Mouse (Mus musculus) cerebral cortex, adult 2 months (tissue): Measurements from ENCODE around the gene Wdr83os.

Experiments used
- WGBS: fragments of 180-500 bp; shearing (Covaris S2); methylation state at CpG from one replicate; pipeline ENCODE4 v1.1.7; 2018; 5-methylcytosine and 5-hydroxymethylcytosine counted together

Wdr83os gene

DNA sequence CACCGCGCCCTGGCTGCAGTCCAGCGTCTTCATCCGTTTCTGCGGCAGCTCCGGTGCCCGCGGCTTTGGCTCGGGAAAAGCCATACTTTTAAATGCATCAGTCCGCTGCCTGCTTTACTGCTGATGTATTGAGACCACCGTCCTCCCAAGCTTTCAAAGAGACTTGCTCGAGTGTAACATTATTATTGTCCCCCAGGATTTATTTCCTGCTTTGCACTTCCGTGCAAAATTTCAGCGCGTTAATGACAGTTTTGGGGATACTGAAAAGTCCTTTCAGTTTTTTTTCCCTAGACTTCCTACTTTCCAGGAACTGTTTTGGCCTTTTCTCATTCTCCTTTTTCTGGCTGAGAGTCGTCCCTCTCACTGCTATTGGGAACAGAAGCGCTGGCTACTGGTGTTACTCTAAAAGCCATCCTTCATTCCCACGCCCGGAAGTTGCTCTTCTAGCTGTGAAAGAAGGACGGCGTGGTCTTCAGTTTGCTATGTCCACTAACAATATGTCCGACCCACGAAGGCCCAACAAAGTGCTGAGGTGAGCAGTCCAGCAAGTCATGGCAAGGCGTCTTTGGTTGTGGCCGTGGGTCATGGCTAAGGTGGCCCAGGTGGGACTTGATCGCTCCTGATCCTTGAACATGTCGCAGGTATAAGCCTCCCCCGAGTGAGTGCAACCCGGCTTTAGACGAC lies at the start of gene Wdr83os:
Gene Wdr83os (plus strand): TSS at position 209 of the 684 bp plus-strand sequence.
- WGBS = under 1% methylated on average over 30 of the region's 30 CpGs

DNA sequence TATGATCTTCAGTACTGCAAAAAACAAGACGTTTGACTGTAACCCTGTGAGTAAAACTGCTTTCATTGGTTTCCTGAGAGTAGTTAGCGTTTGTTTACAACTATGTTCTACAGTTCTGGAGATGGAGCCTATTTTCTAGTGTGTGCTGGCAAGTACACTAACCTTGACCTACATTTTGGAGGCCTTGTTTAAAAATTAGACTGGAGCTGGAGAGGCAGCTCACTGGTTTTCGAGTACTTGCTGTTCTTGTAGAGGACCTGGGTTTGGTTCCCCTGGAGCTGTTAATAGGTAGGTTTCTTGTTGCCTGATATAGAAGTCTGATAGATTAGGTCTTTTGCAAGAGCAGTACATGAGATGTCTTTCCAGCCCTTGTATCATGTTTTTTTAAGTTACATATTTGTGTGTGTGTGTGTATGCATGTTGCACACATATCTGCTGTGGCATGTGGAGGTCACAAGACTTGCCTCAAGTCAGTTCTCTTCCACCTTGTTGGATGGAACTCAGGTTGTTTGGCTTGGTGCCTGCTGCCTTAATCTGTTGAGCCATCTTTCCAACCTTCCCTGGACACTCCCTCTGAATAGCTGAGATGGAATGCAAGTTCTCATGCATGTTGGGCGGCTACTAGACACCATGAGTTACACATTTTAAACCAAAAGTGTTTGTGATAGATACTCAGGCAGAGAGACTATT lies 47.8 kb upstream of the Wdr83os start:
- WGBS = 78% methylated on average over 4 of the region's 4 CpGs

GRCm38 (mm10) chr8:85033867-85034266 lies 46.7 kb upstream of the Wdr83os start:
- 75% methylated on average over 1 of the region's 1 CpGs for WGBS

GRCm38 (mm10) chr8:85034764-85035163 lies 45.8 kb upstream of the Wdr83os start:
- WGBS = 2% methylated on average over 13 of the region's 13 CpGs

DNA sequence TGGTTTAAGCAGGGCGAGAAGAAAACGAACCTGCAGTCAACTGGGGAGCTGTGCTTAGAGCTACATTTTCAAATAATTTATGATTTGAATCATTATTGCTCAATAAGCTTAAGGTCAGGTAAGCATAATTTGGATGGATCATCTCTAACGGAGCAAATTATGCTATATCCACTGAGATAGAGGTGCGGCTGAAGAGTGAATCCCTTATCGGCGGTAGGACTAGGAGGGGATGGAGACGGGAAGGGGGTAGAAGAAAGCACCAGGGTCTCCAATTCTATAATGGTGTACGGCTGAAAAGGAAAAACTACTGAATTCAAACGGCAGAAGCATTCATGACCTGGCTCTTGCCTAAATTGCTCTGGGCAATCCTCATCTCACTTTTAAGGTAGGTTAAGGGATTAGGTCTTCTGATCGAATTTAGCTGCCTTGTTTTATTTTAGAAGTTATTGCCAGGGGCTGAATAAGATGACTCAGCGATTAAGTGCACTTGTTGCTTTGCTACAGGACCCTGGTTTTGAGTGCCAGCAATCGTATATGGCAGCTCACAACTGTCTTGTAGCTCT lies 45.3 kb upstream of the Wdr83os start:
- 6% methylated on average over 12 of the region's 12 CpGs for WGBS

GRCm38 (mm10) chr8:85035728-85036310 lies 44.7 kb upstream of the Wdr83os start:
- under 1% methylated on average over 15 of the region's 15 CpGs for WGBS

- WGBS = under 1% methylated on average over 9 of the region's 9 CpGs
Measured at GRCm38 (mm10) chr8:85036381-85036717, 44.2 kb upstream of the Wdr83os start.

- WGBS = under 1% methylated on average over 59 of the region's 59 CpGs
Measured at GRCm38 (mm10) chr8:85036718-85037365, 43.7 kb upstream of the Wdr83os start, which contains the start of gene Tnpo2. Gene Tnpo2, plus strand, starts transcription at chr8:85036915.

DNA sequence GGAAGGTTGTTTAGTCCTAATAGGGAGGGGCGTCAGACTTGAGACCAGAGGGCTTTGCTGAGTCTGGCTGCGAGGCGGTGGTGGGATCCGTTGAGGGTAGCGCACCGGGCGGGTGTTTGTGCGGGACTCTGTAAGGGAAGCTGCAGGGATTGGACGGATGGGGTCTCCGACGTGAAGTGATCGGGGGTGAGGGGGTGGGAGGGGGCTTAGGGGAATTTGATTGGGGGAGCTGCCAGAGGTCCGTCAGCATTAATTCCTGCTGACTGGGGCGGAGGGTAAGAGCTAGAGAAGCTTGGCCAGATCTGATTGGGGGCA lies 43.2 kb upstream of the Wdr83os start:
- WGBS = 2% methylated on average over 14 of the region's 14 CpGs

DNA sequence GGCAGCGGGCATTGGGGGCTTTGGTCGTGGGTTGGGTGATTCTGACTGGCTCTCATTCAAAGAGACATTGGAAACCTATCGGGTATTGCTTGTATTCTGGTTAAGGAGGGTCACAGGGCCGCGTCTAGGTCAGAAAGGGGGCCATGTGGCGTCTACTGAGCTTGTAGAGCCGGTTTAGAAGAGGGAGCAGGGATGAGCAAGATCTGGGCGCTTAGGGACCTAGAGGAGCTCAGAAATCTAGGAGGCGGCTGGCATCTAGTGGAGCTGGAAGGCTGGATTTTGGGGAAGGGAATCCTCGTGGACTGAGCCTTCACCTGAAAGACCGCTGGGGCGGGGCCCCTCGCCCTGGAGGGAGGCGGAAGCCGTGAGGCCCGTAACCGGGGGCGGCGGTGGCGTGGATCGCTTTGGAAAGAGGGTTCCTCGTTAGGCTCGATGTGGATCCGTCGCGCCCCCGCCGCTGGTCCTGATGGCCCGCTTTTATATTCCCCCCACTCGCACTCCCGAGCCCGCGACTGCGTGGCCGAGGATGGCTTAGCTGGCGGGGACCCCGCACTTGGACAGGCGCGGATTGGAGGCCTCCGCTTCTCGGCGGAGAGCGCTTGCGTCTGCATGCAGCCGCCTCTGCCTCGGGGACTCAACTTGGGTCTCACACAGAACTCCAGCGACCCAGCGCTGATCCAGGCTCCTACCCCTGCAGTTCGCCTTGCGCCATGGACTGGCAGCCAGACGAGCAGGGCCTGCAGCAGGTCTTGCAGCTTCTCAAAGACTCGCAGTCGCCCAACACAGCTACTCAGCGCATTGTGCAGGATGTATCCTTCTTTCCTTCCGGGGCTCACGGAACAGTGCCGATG lies 42.6 kb upstream of the Wdr83os start:
- WGBS = under 1% methylated on average over 57 of the region's 57 CpGs

DNA sequence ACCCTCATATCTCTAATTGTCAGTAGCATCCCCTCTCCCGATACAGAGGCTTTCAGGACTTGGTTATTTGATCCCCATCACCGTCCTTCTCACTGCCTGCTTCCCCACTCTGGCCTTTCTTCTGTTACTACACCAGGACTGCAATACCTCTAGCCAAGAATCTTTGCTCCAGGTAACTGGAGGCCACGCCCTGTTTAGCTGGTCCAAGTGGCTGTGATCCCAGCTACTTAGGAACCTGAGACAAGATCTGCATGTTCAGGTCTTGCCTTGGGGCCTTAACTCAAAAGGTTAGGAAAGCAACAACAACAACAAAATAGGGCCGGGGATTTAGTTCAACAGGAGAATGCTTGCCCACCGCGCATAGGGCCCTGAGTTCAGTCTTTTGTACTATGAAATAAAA lies 36.9 kb upstream of the Wdr83os start:
- 93% methylated on average over 6 of the region's 6 CpGs for WGBS

GRCm38 (mm10) chr8:85057367-85057766 lies 23.2 kb upstream of the Wdr83os start:
- 80% methylated on average over 7 of the region's 7 CpGs for WGBS

DNA sequence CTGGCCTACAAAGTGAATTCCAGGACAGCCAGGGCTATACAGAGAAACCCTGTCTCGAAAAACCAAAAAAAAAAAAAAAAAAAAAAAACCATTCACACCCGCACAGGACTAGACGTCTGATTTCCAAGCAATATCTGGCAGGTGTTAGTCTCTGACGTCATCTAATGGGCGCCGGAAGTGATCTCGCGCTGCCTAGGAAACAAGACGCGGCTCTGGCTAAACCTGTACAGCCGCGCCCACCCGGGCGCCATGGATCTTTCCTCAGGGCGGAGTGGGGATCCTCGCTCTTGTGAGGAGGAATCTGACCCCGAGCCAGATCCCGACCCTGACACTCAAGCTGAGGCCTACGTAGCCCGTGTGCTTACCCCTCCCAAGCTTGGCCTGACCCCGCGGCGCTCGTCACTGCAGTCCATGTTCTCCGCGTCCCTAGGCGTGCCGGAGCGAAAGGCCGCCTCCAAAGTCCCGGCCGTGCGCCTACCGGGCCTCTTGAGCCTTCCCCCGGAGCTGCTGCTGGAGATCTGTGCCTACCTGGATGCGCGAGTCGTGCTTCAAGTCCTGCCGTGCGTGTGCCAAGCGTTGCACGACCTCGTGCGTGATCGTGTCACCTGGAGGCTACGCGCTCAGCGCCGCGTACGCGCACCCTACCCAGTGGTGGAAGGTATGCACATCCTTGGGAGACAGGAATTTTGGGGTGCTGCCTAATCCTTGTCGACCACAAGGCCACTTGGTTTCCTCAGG lies 20.5 kb upstream of the Wdr83os start, which contains the start of gene Fbxw9:
Gene Fbxw9 (plus strand): TSS at position 177 of the 738 bp plus-strand sequence.
- WGBS = under 1% methylated on average over 53 of the region's 53 CpGs

DNA sequence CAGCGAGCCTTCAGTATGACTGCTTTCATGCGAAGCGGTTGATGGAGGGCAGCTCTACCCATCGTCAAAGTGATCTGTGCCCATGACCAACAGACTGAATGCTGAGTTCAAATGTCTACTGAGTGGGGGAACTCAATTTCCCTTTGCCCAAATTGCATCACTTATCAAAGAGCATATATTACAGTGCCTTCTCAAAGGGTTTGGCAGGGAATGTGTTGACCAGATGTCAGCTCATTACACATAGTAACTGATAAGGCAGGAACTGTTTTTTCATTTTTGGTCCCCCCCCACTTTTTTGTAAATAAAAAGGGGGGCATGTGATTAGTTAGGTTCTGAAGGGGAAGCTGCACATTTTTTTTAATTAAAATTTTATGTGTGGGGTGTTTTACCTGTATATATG lies 17.9 kb upstream of the Wdr83os start:
- 96% methylated on average over 4 of the region's 4 CpGs for WGBS

DNA sequence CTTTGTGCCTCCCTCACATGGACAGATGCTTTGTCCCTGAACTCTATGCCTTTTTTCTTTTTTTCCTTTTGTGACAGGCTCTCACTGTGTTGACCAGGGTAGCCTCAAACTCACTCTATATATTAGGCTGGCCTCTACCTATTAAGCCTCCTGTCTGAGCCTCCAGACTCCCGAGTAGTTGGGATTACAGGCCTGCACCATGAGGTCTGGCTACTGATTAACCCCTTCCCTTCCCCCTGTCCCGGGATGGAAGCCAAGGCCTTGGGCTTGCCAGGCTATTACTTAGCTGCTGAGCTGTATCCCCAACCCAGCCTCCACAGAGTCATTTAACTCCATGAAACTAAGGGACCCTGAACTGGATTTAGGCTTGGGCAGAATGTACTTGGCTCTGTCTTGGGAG lies 15.3 kb upstream of the Wdr83os start:
- WGBS = 41% methylated on average over 2 of the region's 2 CpGs

- WGBS = 94% methylated on average over 2 of the region's 2 CpGs
Measured at GRCm38 (mm10) chr8:85067155-85067554, 13.4 kb upstream of the Wdr83os start.

DNA sequence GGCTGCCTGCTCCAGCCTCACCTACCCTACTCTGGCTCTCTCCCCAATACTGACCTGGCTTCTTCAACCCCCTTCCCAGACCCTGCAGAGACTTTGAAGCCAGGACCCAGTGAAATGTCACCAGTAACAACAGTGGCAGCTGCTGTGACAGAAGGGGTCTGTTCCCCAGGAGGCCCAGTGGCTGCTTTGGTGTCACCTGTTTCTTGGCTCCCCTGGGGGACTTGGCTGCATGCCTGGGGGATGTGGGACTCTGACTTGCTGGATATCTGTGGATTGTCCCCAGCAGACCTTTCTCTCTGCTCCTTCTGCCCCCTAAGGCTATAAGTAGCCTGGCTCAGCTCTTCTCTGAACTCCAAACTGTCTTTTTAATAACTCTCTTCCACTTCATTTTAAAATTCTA lies 12.6 kb upstream of the Wdr83os start, which contains the start of gene Gm5741:
Gene Gm5741 (minus strand): TSS at position 1 of the 400 bp plus-strand sequence.

DNA sequence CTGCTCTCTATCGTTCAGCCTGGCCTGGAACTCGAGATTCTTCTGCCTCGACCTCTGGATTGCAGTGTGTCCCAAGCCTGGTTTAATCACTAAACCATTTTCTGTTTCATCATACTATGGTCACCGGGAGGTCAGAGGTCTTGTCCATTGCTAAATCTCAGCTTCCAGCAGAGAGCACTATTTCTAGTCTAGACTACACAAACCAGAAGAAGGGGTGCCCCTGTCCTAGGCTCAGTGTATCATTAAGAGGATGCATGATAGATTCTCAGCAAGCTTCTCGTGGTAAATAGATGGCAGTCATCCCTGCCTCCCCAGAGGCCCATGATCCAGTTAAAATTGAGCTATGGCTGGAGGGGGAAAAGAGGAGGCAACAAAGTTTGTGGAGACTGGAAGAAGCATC lies 9.5 kb upstream of the Wdr83os start:
- WGBS = 84% methylated on average over 5 of the region's 5 CpGs

DNA sequence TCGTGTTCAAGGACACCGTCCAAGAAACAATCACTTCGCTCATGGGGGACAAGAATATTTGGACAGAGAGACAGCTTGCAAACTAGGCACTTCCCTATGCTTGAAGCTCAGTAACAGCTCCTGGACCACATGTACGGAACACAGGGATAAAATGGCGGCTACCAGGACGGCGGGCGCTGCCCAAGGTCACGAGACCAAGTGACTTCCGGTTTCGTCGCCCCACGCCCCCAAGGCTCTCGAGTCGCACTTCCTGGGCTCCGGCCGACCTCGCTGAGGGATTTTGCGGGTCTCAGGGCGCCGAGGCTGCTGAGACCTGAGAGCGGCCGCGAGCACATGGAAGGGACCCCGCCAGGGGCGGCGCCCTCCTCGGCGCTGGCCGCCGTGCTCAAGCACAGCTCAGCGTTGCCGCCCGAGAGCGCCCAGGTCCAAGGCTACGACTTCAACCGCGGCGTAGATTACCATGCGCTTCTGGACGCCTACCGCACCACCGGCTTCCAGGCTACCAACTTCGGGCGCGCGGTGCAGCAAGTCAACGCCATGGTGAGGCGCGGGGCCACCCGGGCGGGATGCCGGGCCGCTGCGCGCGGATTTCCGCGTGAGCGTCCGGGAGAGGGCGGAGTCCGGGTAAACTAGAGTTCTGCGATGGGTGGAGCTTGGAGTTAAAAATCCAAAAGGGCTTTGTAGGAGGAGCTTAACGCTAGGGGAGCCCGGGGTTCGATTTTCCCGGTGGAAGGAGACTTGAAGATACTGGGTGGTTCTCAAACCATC lies 8.8 kb upstream of the Wdr83os start, which contains the start of gene Dhps:
Gene Dhps (plus strand): TSS at position 244 of the 768 bp plus-strand sequence.
- under 1% methylated on average over 68 of the region's 68 CpGs for WGBS
